Mouse (Mus musculus) monocyte, adult 59 days (primary cell): Measurements from ENCODE around the gene Rpl27a. TPM values are rescaled to one million over a fixed set of nuclear protein-coding genes. Genes with fewer than 3 reads are reported as not detected.

Experiments used
- total RNA-seq, 2 experiments: library from RNA; stranded (reverse); gene quantifications; one replicate each; pipeline ENCODE4 v1.2.4; 2023

Rpl27a gene
- total RNA-seq, result 100 to 1,000 TPM; 343 to 461 TPM

GRCm38 (mm10) chr7:109518838-109519696 is at the start of gene Rpl27a:
Gene Rpl27a (plus strand): TSS chr7:109519147.

GRCm38 (mm10) chr7:109508034-109508433 is 10.9 kb upstream of the Rpl27a start, which contains the start of gene Trim66:
Gene Trim66 (minus strand): TSS chr7:109508134.

Other genes with a start within 250 kb of the Rpl27a start
- gene Stk33, start 80.1 kb upstream of the Rpl27a start, total RNA-seq, result not detected
- under 1 TPM; 0.18 to 0.24 TPM for gene Trim66, start 11.0 kb upstream of the Rpl27a start, total RNA-seq
- 1 to 10 TPM; 1.2 to 3.4 TPM for gene St5, start 184.5 kb downstream of the Rpl27a start, total RNA-seq
- gene Akip1, start 184.5 kb downstream of the Rpl27a start, total RNA-seq, result 1 to 10 TPM; 8.1 to 8.2 TPM
- not detected for gene BC051019, start 204.7 kb downstream of the Rpl27a start, total RNA-seq
- gene Ascl3, start 212.6 kb downstream of the Rpl27a start, total RNA-seq, result not detected
- gene Tmem9b, start 233.7 kb downstream of the Rpl27a start, total RNA-seq, result 10 to 100 TPM; 42.0 to 43.3 TPM